Mouse (Mus musculus) olfactory bulb, adult 2 months (tissue): ENCODE measurements around the gene Nlrp6.

Experiments used
- CTCF ChIP-seq: fragments of 200-500 bp; IDR thresholded peaks from 2 replicates; pipeline ENCODE4 v1.5.1; 2012; ENCODE audit warnings: low read depth, mild to moderate bottlenecking, low read length, moderate library complexity; ENCODE audit not compliant: insufficient read depth
- POLR2A ChIP-seq: fragments of 200-500 bp; IDR thresholded peaks from 2 replicates; pipeline ENCODE4 v1.6.1; 2012; ENCODE audit warnings: mild to moderate bottlenecking, low read depth, low read length, moderate library complexity; ENCODE audit not compliant: insufficient read depth

DNA sequence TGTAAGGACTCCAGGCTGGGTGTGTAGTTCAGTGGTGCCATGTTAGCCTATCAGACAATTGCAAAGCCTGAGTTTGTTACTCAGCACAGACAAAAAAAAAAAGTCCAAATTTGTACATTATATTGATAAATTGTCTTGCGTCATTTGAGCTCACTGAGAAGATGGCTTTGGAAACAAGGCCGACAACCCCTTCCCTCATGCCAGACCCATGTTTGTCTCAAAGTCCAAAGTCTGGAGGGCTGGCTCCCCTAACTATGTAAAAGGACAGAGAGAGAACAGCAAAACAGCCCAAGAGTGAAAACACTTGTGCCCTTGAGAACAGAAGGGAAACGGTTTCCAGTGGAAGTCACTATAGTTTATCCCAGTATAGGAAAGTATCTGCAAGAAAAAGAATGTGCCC lies 40.3 kb upstream of the Nlrp6 start:
- TF ChIP-seq CTCF (no peak), POLR2A (no peak)
